Mouse (Mus musculus) frontal cortex, adult 2 months (tissue): Measurements from ENCODE around the gene Ets1. TPM values are rescaled to one million over a fixed set of nuclear protein-coding genes. Genes with fewer than 3 reads are reported as not detected.

Source experiments
- polyA plus RNA-seq: library from polyadenylated mRNA; depleted of rRNA; stranded (reverse); fragments of >200 nt; gene quantifications from 2 replicates; pipeline ENCODE4 v1.2.3, GENCODE M21; 2012; rRNA removed

Gene Ets1
- polyA plus RNA-seq, 1 experiment, result 11.0 TPM

Other genes starting within 250 kb of the Ets1 start
- 3.1 and 4.6 TPM in 2 replicates for gene Fli1, start 93.4 kb upstream of the Ets1 start, polyA plus RNA-seq